In genomic region chr5:41595199-41595598, GRCm38 (mm10) we compare ENCODE assay signal across 10 mouse cellular contexts.
DNase-seq lines count a peak whose midpoint lies in the region.
"Had no signal": no experiment of that assay in that cellular context is flagged by ENCODE, and none has a peak within 500 bp of the region (broad histone marks: within the 10 kb centered on the region; RNA-seq: fewer than 3 reads in every experiment).

No protein-coding gene starts in this region.

- peak; percentile 9 for DNase-seq in retina, adult 2 months (ENCODE audit: low read depth, low spot score)
- no peak for DNase-seq in retina, embryonic 14.5 days (ENCODE audit: low spot score)
- peak; percentile 81 to 82 for DNase-seq in cerebellum, postnatal 36 days
- DNase-seq in left cerebral cortex, postnatal 36 days (ENCODE audit: low spot score in 2 of 2), result peak; percentile 54 to 55
- no peak for DNase-seq in gastrocnemius, adult 18-20 months (ENCODE audit: low spot score)
- no peak for DNase-seq in layer of hippocampus, adult 11-12 months (ENCODE audit: low spot score)
- DNase-seq in thymus, postnatal 4 days, result no peak
- DNase-seq: adrenal gland, postnatal 36 days; kidney, adult 8-10 months; thymus, postnatal 14 days had no signal

- intact Hi-C loops in left cerebral cortex, postnatal 36 days (cut with DNase I), result no loop called here

Comparison
In these comparisons a context has a peak if more than half of its experiments do, and no peak if none do; other contexts are left out.
1. DNase-seq: peak in retina, adult 2 months (single experiment), cerebellum, postnatal 36 days (2 of 2) and left cerebral cortex, postnatal 36 days (2 of 2); none in retina, embryonic 14.5 days (single experiment), gastrocnemius, adult 18-20 months (single experiment), layer of hippocampus, adult 11-12 months (single experiment) and thymus, postnatal 4 days (single experiment).